Comparison of ENCODE assay signal across 9 mouse cellular contexts in genomic region chr3:129216911-129217561, GRCm38 (mm10). TPM values are rescaled to one million over a fixed set of nuclear protein-coding genes. Genes with fewer than 3 reads are reported as not detected.
DNase-seq lines count a peak whose midpoint lies in the region; ATAC-seq lines count a peak whose summit lies in the region.
"Had no signal": no experiment of that assay in that cellular context is flagged by ENCODE, and none has a peak within 500 bp of the region (broad histone marks: within the 10 kb centered on the region; RNA-seq: fewer than 3 reads in every experiment).

No protein-coding gene starts in this region.

- H3K4me1 ChIP-seq in heart, embryonic 14.5 days (ENCODE audit: control insufficient read depth in 2 of 2, insufficient read depth in 2 of 2, low read length in 2 of 2), result peaks cover 3 to 17% of the 10 kb centered on the region in 2 experiments; a peak in 3 of 4 replicates
- peaks cover 42% of the 10 kb centered on the region for H3K4me1 ChIP-seq in kidney, embryonic 15.5 days
- H3K4me1 ChIP-seq in midbrain, embryonic 16.5 days (ENCODE audit: control insufficient read depth, insufficient read depth, low read length), result peaks cover 4% of the 10 kb centered on the region; the same call in 1 of the 2 replicates

- peak overlapping the region; percentile 96 for H3K4me2 ChIP-seq in heart, embryonic 14.5 days (ENCODE audit: low read length)
- H3K4me2 ChIP-seq in kidney, embryonic 15.5 days, result no peak overlapping the region
- H3K4me2 ChIP-seq in midbrain, embryonic 16.5 days (ENCODE audit: low read length), result no peak overlapping the region

- no peak for ATAC-seq in heart, embryonic 14.5 days (ENCODE audit: insufficient number of reproducible peaks, insufficient read depth, low FRiP score, low read depth)
- ATAC-seq in kidney, embryonic 15.5 days (replicated peaks; ENCODE audit: low FRiP score), result no peak
- no peak for ATAC-seq in midbrain, embryonic 16.5 days

- no peaks in the 10 kb centered on the region for H3K36me3 ChIP-seq in heart, embryonic 14.5 days (ENCODE audit: control insufficient read depth, insufficient read depth, low read length)
- H3K36me3 ChIP-seq in kidney, embryonic 15.5 days, result no peaks in the 10 kb centered on the region
- no peaks in the 10 kb centered on the region for H3K36me3 ChIP-seq in midbrain, embryonic 16.5 days (ENCODE audit: control insufficient read depth, insufficient read depth, low read length)

- H3K9ac ChIP-seq in heart, embryonic 14.5 days (ENCODE audit: low read length), result peak overlapping the region; percentile 73
- H3K9ac ChIP-seq in kidney, embryonic 15.5 days, result no peak overlapping the region
- no peak overlapping the region for H3K9ac ChIP-seq in midbrain, embryonic 16.5 days (ENCODE audit: low read depth, low read length)

- DNase-seq in heart, postnatal 14 days, result no peak
- DNase-seq in ZHBTc4 (ENCODE audit: low read depth, low spot score), result peak; percentile 65
- DNase-seq in c-Kit-positive CD71-positive TER-119-positive erythroid progenitor cells, embryonic 14.5 days (ENCODE audit: low spot score), result no peak
- no peak for DNase-seq in cerebellum, adult 9-10 months
- DNase-seq in spleen, postnatal 4 days (ENCODE audit: low spot score in 2 of 2), result no peak

- H3K4me3 ChIP-seq in heart, embryonic 14.5 days (ENCODE audit: control insufficient read depth in 1 of 2, insufficient read depth in 1 of 2, low read depth in 1 of 2, low read length in 2 of 2), result peak overlapping the region; percentile 47 to 63
- H3K4me3 ChIP-seq in kidney, embryonic 15.5 days (replicated peaks), result no peak overlapping the region
- H3K4me3 ChIP-seq in midbrain, embryonic 16.5 days (ENCODE audit: low read depth, low read length), result peak overlapping the region; percentile 15; the same call in 1 of the 2 replicates
- H3K4me3 ChIP-seq: left cerebral cortex, adult 2 months had no signal

- H3K27ac ChIP-seq in heart, embryonic 14.5 days (replicated peaks in 1 of 2; ENCODE audit: control insufficient read depth in 1 of 2, insufficient read depth in 1 of 2, low read depth in 2 of 2, low read length in 2 of 2), result peak overlapping the region in 1 of 2 experiments; percentile 12; a peak in 2 of 4 replicates
- H3K27ac ChIP-seq in kidney, embryonic 15.5 days, result peak overlapping the region; percentile 22; the same call in 1 of the 2 replicates
- H3K27ac ChIP-seq in midbrain, embryonic 16.5 days (ENCODE audit: low read length), result no peak overlapping the region
- H3K27ac ChIP-seq: left cerebral cortex, adult 2 months had no signal

- peaks cover 70% of the 10 kb centered on the region for H3K27me3 ChIP-seq in heart, embryonic 14.5 days (ENCODE audit: control insufficient read depth, insufficient read depth, low read length)
- peaks cover 96% of the 10 kb centered on the region for H3K27me3 ChIP-seq in kidney, embryonic 15.5 days
- H3K27me3 ChIP-seq in midbrain, embryonic 16.5 days (ENCODE audit: control insufficient read depth, insufficient read depth, low read depth, low read length), result peaks cover 30% of the 10 kb centered on the region

- H3K9me3 ChIP-seq in heart, embryonic 14.5 days (ENCODE audit: control insufficient read depth, low read length), result no peaks in the 10 kb centered on the region
- H3K9me3 ChIP-seq in kidney, embryonic 15.5 days (replicated peaks), result no peaks in the 10 kb centered on the region
- no peaks in the 10 kb centered on the region for H3K9me3 ChIP-seq in midbrain, embryonic 16.5 days (replicated peaks; ENCODE audit: control insufficient read depth, low read length, poor library complexity, severe bottlenecking)

- 1% methylated on average over 34 of the region's 34 CpGs for WGBS in heart, embryonic 14.5 days
- 1% methylated on average over 34 of the region's 34 CpGs for WGBS in kidney, embryonic 15.5 days
- 2% methylated on average over 34 of the region's 34 CpGs for WGBS in midbrain, embryonic 16.5 days

- intact Hi-C loops in heart, postnatal 14 days (cut with DNase I), result loop anchor here (5.0 kb wide), 1 partner anchor 1585 kb away; the partner anchor contains the start of gene Neurog2

RNA-seq across cellular contexts. Expression of gene Pitx2, which starts 17.4 kb away (rescaled TPM):
- 19.4 and 25.5 TPM in 2 replicates for polyA plus RNA-seq in heart, embryonic 14.5 days (2014; fragmentation: Nextera tagmentation; extraction: Ambion mirVana)
- total RNA-seq in heart, postnatal 14 days (2021), result under 1 TPM; 0.83 to 0.91 TPM
- 6.2 and 9.8 TPM in 2 replicates for polyA plus RNA-seq in kidney, embryonic 15.5 days (2015; fragmentation: Nextera tagmentation; extraction: Ambion mirVana)
- 29.0 and 37.9 TPM in 2 replicates for polyA plus RNA-seq in midbrain, embryonic 16.5 days (2015; fragmentation: Nextera tagmentation; extraction: Ambion mirVana)
- total RNA-seq: left cerebral cortex, adult 2 months had no signal
